Mouse (Mus musculus) cerebellum, adult 2 months (tissue): ENCODE results near the gene Gm49336. TPM values are rescaled to one million over a fixed set of nuclear protein-coding genes. Genes with fewer than 3 reads are reported as not detected.

Experiments
- DNase-seq, 2 experiments: peaks; one replicate each; pipeline ENCODE4 v3.0.0; 2021
- H3K27ac ChIP-seq: fragments of 200-500 bp; 2 replicates; pipeline ENCODE4 v1.5.1; 2012; ENCODE audit warnings: low read length, control low read depth, inconsistent platforms; ENCODE audit not compliant: insufficient read depth
- H3K27me3 ChIP-seq: fragments of 200-500 bp; 2 replicates; pipeline ENCODE4 v1.6.1; 2012; ENCODE audit warnings: inconsistent platforms, mild to moderate bottlenecking, low read length, moderate library complexity; ENCODE audit not compliant: control insufficient read depth, insufficient read depth
- H3K4me1 ChIP-seq: fragments of 200-500 bp; 2 replicates; pipeline ENCODE4 v1.6.1; 2011; ENCODE audit warnings: low read length; ENCODE audit not compliant: control insufficient read depth, insufficient read depth
- H3K4me3 ChIP-seq: fragments of 200-500 bp; replicated peaks from 2 replicates; pipeline ENCODE3; 2011; ENCODE audit warnings: mild to moderate bottlenecking, low read depth, low read length, control low read depth; ENCODE audit not compliant: insufficient read depth
- CTCF ChIP-seq: fragments of 200-500 bp; IDR thresholded peaks from 2 replicates; pipeline ENCODE4 v1.5.1; 2011; ENCODE audit warnings: low read depth, mild to moderate bottlenecking, control low read depth, low read length, moderate library complexity, borderline replicate concordance; ENCODE audit not compliant: insufficient read depth
- POLR2A ChIP-seq: fragments of 200-500 bp; IDR thresholded peaks from 2 replicates; pipeline ENCODE4 v1.6.1; 2011; ENCODE audit warnings: low read length, control low read depth, borderline replicate concordance; ENCODE audit not compliant: insufficient read depth
- WGBS: fragments of 180-500 bp; shearing (Covaris S2); methylation state at CpG from one replicate; pipeline ENCODE4 v1.1.7; 2018; 5-methylcytosine and 5-hydroxymethylcytosine counted together
- polyA plus RNA-seq: library from polyadenylated mRNA; depleted of rRNA; stranded (reverse); fragments of >200 nt; gene quantifications from 2 replicates; pipeline ENCODE4 v1.2.3, GENCODE M21; 2012

Gene Gm49336
- polyA plus RNA-seq, 1 experiment, result 34.4 TPM

- Histone ChIP-seq H3K27ac (no peak overlapping the region), H3K4me1 (no peaks in the 10 kb centered on the region), H3K27me3 (no peaks in the 10 kb centered on the region), H3K4me3 (no peak overlapping the region)
- DNase-seq, result no peak
- 87% methylated on average over 5 of the region's 5 CpGs for WGBS
- TF ChIP-seq POLR2A (no peak), CTCF (no peak)
Measured at GRCm38 (mm10) chr14:60188201-60188825, 63.0 kb downstream of the Gm49336 start.

- no peaks in the 10 kb centered on the region for H3K27me3 ChIP-seq
- 97% methylated on average over 2 of the region's 2 CpGs for WGBS
Measured at GRCm38 (mm10) chr14:60181306-60181705, 70.0 kb downstream of the Gm49336 start.

GRCm38 (mm10) chr14:60178571-60178955 lies 72.7 kb downstream of the Gm49336 start:
- Histone ChIP-seq H3K4me1 (no peaks in the 10 kb centered on the region), H3K4me3 (no peak overlapping the region), H3K27ac (no peak overlapping the region), H3K27me3 (no peaks in the 10 kb centered on the region)
- WGBS, result 58% methylated on average over 2 of the region's 2 CpGs
- TF ChIP-seq POLR2A (no peak), CTCF (no peak)
- no peak for DNase-seq

More at GRCm38 (mm10) chr14:60181306-60181705, 70.0 kb downstream of the Gm49336 start:
- Histone ChIP-seq H3K27ac (no peak overlapping the region), H3K4me3 (no peak overlapping the region), H3K4me1 (no peaks in the 10 kb centered on the region)
- no peak for DNase-seq
- TF ChIP-seq CTCF (no peak), POLR2A (no peak)

- Histone ChIP-seq H3K4me1 (no peaks in the 10 kb centered on the region), H3K27ac (peak overlapping the region; percentile 74), H3K27me3 (no peaks in the 10 kb centered on the region), H3K4me3 (peak overlapping the region; percentile 81)
- 18% methylated on average over 37 of the region's 37 CpGs for WGBS
- TF ChIP-seq CTCF, result no peak
- no peak for TF ChIP-seq POLR2A
- peak in 1 of 2 experiments; percentile 8 for DNase-seq
Measured at GRCm38 (mm10) chr14:60177614-60178570, 73.4 kb downstream of the Gm49336 start.

GRCm38 (mm10) chr14:60176891-60177613 lies 74.3 kb downstream of the Gm49336 start:
- H3K27me3 ChIP-seq, result no peaks in the 10 kb centered on the region
- H3K4me1 ChIP-seq, result no peaks in the 10 kb centered on the region
- TF ChIP-seq CTCF (no peak), POLR2A (peak; percentile 68)
- WGBS, result under 1% methylated on average over 80 of the region's 84 CpGs
- peak overlapping the region; percentile 81 for H3K4me3 ChIP-seq
- peak overlapping the region; percentile 74 for H3K27ac ChIP-seq
- peak; percentile 81 to 84 for DNase-seq

- Histone ChIP-seq H3K27me3 (no peaks in the 10 kb centered on the region), H3K4me1 (no peaks in the 10 kb centered on the region), H3K4me3 (peak overlapping the region; percentile 81), H3K27ac (peak overlapping the region; percentile 22)
- WGBS, result 25% methylated on average over 9 of the region's 9 CpGs
- DNase-seq, result no peak
- TF ChIP-seq POLR2A (no peak), CTCF (no peak)
Measured at GRCm38 (mm10) chr14:60176469-60176890, 74.8 kb downstream of the Gm49336 start.

GRCm38 (mm10) chr14:60172286-60173055 lies 78.8 kb downstream of the Gm49336 start:
- WGBS, result 51% methylated on average over 12 of the region's 12 CpGs
- H3K4me1 ChIP-seq, result no peaks in the 10 kb centered on the region
- H3K4me3 ChIP-seq, result no peak overlapping the region
- H3K27me3 ChIP-seq, result no peaks in the 10 kb centered on the region
- H3K27ac ChIP-seq, result no peak overlapping the region
- TF ChIP-seq CTCF (no peak), POLR2A (no peak)
- DNase-seq, result no peak
